Mouse (Mus musculus) neural tube, embryonic 11.5 days (tissue): ENCODE measurements around the gene Slc24a4. TPM values are rescaled to one million over a fixed set of nuclear protein-coding genes. Genes with fewer than 3 reads are reported as not detected.
A peak's percentile ranks its signal among the peaks of the same experiment; 100 is the strongest.

Source experiments
- ATAC-seq: fragments of 200-750 bp; cut with Nextera tagmentation; 2 replicates; pipeline ENCODE4 v1.8.0; 2017; ENCODE audit warnings: moderate number of reproducible peaks, mild to moderate bottlenecking, moderate TSS enrichment, moderate library complexity; ENCODE audit not compliant: insufficient read depth, low FRiP score, low TSS enrichment
- DNase-seq: peaks from one replicate; pipeline ENCODE4 v3.0.0-alpha.2; 2015; ENCODE audit warnings: low spot score
- H3K27ac ChIP-seq: fragments of 300-500 bp; sonication (generic); 2 replicates; pipeline ENCODE4 v1.5.1; 2014; ENCODE audit warnings: low read depth, mild to moderate bottlenecking, low read length
- H3K27me3 ChIP-seq: fragments of 300-500 bp; sonication (generic); 2 replicates; pipeline ENCODE4 v1.6.1; 2014; ENCODE audit warnings: mild to moderate bottlenecking, low read length, mixed read lengths; ENCODE audit not compliant: control insufficient read depth, insufficient read depth
- H3K36me3 ChIP-seq: fragments of 300-500 bp; sonication (generic); 2 replicates; pipeline ENCODE4 v1.6.1; 2014; ENCODE audit warnings: mild to moderate bottlenecking, low read length, moderate library complexity, mixed read lengths; ENCODE audit not compliant: control insufficient read depth, insufficient read depth
- H3K4me1 ChIP-seq: fragments of 300-500 bp; sonication (generic); 2 replicates; pipeline ENCODE4 v1.6.1; 2014; ENCODE audit warnings: low read length, mixed read lengths; ENCODE audit not compliant: control insufficient read depth, insufficient read depth
- H3K4me2 ChIP-seq: fragments of 300-500 bp; sonication (generic); 2 replicates; pipeline ENCODE4 v1.6.1; 2014; ENCODE audit warnings: low read depth, mild to moderate bottlenecking, moderate library complexity
- H3K4me3 ChIP-seq: fragments of 300-500 bp; sonication (generic); 2 replicates; pipeline ENCODE4 v1.5.1; 2014; ENCODE audit warnings: low read depth, low read length
- H3K9ac ChIP-seq: fragments of 300-500 bp; sonication (generic); 2 replicates; pipeline ENCODE4 v1.6.1; 2014; ENCODE audit warnings: mild to moderate bottlenecking, low read length
- H3K9me3 ChIP-seq: fragments of 300-500 bp; sonication (generic); 2 replicates; pipeline ENCODE4 v1.6.1; 2016; ENCODE audit warnings: low read length; ENCODE audit not compliant: control insufficient read depth
- WGBS: fragments of 180-500 bp; shearing (Covaris S2); extraction: QIAGEN DNeasy Blood & Tissue Kit; methylation state at CpG from one replicate; pipeline ENCODE4 v1.1.7; 2014; 5-methylcytosine and 5-hydroxymethylcytosine counted together
- polyA plus RNA-seq: library from polyadenylated mRNA; unstranded; fragments of >200 nt; fragmentation: Nextera tagmentation; extraction: Ambion mirVana; gene quantifications from 2 replicates; pipeline ENCODE4 v1.2.1, GENCODE M21; 2014

Slc24a4 gene
- polyA plus RNA-seq, 1 experiment from 2014 or later = 0.52 TPM

DNA sequence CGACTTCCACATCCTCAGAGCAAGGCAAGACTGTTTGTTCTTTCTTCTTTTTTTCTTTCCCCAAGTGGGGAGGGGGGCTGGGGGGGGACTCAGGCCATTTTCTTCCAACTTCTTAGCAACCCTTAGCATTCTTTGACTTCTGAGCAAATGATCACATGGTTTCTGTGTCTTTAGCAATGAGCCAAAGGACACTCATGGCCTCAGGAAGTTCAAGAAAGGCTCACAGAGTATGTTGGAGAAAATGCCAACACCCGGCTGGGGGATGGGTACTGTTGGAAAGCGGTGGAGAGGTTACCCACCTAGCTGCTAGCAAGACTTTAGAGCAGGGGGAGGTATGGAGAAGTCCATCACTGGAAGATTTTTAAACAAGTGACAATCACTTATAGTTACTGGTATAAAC lies 15.1 kb upstream of the Slc24a4 start:
- DNase-seq = no peak
- Histone ChIP-seq H3K27ac (no peak overlapping the region), H3K9me3 (no peaks in the 10 kb centered on the region), H3K27me3 (no peaks in the 10 kb centered on the region), H3K9ac (no peak overlapping the region), H3K4me1 (no peaks in the 10 kb centered on the region), H3K36me3 (no peaks in the 10 kb centered on the region), H3K4me2 (no peak overlapping the region), H3K4me3 (no peak overlapping the region)
- 70% methylated on average over 3 of the region's 3 CpGs for WGBS
- ATAC-seq = no peak

DNA sequence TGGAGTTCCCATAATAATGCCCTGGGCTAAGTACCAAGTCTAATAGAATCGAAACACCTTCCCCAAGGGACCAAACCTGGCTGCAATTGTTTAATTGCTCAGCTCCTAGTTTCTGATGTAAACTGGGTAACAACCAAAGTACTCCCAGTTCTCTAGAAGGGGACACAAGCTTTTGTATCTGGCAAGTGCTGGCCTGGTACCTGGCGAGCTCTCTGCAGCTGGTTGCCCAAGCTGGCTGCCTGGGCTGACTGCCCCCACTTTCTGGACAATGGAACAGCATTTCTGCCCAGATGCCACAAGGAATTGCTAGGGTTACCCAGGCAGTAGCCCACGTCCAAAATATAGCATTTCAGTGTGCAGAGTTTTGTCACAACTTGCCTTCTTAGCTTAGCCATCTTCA lies 12.0 kb upstream of the Slc24a4 start:
- Histone ChIP-seq H3K9me3 (no peaks in the 10 kb centered on the region), H3K9ac (no peak overlapping the region), H3K36me3 (no peaks in the 10 kb centered on the region), H3K4me2 (no peak overlapping the region), H3K27ac (no peak overlapping the region), H3K4me1 (no peaks in the 10 kb centered on the region), H3K27me3 (no peaks in the 10 kb centered on the region), H3K4me3 (no peak overlapping the region)
- DNase-seq (no peak), ATAC-seq (no peak)
- 76% methylated on average over 3 of the region's 3 CpGs for whole genome bisulfite sequencing

DNA sequence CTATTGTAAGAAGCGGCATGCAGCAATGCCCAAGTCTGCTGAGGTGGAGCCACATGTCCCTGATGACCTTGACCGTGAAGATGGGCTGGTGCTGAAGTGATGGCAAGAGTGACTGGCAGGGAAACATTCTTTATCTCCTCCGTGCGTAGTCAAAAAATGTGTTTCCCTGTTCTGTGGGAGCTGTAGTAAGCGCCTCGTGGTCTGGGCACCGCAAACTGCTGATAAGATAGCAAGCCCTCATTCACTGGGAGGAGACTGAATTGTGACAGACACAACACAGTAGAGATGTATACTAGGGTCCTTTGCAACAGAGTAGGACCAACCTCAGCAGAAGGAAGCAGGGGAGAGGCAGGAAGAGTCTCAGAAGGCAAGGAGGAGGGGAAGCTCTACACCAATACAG lies 10.5 kb upstream of the Slc24a4 start:
- 90% methylated on average over 7 of the region's 7 CpGs for WGBS
- ATAC-seq (no peak), DNase-seq (no peak)
- Histone ChIP-seq H3K36me3 (no peaks in the 10 kb centered on the region), H3K4me3 (no peak overlapping the region), H3K27ac (no peak overlapping the region), H3K27me3 (no peaks in the 10 kb centered on the region), H3K9ac (no peak overlapping the region), H3K4me1 (no peaks in the 10 kb centered on the region), H3K4me2 (no peak overlapping the region), H3K9me3 (no peaks in the 10 kb centered on the region)

DNA sequence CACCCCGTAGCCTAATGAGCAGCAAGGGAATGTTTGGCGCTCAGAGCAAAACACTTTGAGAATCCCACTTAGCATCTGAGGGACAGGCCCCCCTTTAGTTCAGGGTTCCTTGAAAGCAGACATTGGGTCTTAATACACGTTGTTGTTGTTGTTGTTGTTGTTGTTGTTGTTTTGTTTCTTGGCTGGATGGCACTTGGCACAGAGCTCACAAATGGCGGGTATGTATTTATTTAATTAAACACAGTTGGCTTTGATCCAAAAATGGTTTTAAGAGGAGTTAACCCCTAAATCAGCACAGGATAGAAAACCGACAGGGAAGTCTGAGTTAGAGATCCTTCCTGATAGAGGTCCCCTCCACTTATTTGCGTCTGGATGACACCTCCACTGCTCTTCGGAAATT lies 932 bp upstream of the Slc24a4 start:
- Histone ChIP-seq H3K4me3 (no peak overlapping the region), H3K27me3 (peaks cover 44% of the 10 kb centered on the region), H3K4me2 (peak overlapping the region; percentile 95; the same call in 1 of the 2 replicates), H3K4me1 (0 out of 2 replicates have a peak, but pooled peaks cover 2% of the 10 kb centered on the region), H3K9ac (no peak overlapping the region), H3K27ac (no peak overlapping the region), H3K9me3 (no peaks in the 10 kb centered on the region; the same call in 1 of the 2 replicates), H3K36me3 (no peaks in the 10 kb centered on the region)
- no peak for ATAC-seq
- WGBS = 11% methylated on average over 7 of the region's 7 CpGs
- no peak for DNase-seq

DNA sequence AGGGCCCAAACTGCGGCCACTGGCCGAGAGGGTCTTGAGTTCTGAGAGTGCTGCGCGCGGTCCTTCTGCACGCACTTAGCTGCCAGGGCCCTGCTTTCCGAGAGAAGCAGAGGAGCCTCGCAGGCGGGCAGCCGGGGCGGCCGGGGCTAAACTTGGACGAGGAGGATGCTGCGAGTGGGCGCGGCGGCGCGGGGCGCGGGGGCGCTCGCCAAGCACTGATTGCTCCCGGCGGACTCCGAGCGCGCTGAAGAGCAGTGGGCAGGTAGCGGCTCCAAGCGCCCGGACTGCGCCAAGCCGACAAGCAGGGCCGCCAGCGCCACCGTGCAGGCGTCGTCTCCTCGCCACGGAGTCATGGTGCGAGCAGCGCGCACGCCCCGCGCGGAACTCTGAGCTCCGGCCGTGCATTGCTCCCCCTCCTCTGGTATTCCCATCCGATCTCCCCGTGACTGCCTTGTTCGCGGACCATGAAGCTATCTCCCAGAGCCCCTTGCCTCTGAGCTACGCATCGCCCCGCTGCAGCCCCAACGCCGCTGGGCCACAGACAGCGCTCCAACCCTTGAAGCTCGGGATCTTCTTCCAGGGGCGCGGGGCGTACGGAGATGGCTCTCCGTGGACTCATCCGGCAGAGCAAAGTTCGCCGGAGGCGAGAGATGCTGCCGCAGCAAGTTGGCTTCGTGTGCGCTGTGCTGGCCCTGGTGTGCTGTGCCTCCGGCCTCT lies 416 bp downstream of the Slc24a4 start:
- no peak overlapping the region for H3K27ac ChIP-seq

DNA sequence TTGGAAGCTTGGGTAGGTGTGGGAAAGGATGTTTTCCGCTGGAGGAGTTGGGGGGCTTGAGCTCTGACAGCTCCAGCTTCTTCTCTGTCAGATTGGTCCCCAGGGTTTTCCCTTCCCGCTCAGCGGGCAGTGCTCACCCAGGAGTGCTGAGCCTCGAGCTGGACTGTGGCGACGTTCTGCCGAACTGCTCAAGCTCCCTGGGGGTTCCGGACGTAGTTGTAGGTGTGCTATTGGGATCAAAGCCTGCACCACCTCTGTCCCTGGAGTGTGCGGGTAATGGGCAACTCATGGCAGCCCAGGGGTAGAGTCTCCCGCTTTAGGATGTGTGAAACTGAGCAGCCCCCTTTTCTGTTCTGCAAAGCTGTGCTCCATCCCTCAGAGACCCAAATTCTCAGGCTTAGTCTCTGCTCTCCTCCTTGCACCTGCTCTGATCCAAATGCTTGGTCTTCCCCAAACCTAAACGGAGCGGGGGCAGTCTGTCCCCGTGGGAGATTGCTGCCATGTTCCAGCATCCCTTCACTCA lies 1.0 kb downstream of the Slc24a4 start:
- Histone ChIP-seq H3K9me3 (no peaks in the 10 kb centered on the region; the same call in 1 of the 2 replicates), H3K9ac (no peak overlapping the region), H3K4me3 (peak overlapping the region; percentile 43), H3K27me3 (peaks cover 44% of the 10 kb centered on the region), H3K27ac (no peak overlapping the region), H3K4me1 (0 out of 2 replicates have a peak, but pooled peaks cover 2% of the 10 kb centered on the region), H3K36me3 (no peaks in the 10 kb centered on the region), H3K4me2 (peak overlapping the region; percentile 95)
- 2% methylated on average over 14 of the region's 14 CpGs for WGBS
- DNase-seq (no peak), ATAC-seq (no peak)

More for the DNA sequence above, 416 bp downstream of the Slc24a4 start:
- Histone ChIP-seq H3K4me3 (peak overlapping the region; percentile 43), H3K4me1 (0 out of 2 replicates have a peak, but pooled peaks cover 2% of the 10 kb centered on the region), H3K9ac (peak overlapping the region; percentile 32; the same call in 1 of the 2 replicates), H3K4me2 (peak overlapping the region; percentile 95), H3K36me3 (no peaks in the 10 kb centered on the region), H3K27me3 (peaks cover 44% of the 10 kb centered on the region), H3K9me3 (no peaks in the 10 kb centered on the region; the same call in 1 of the 2 replicates)
- under 1% methylated on average over 72 of the region's 73 CpGs for WGBS
- DNase-seq = peak; percentile 69
- peak; percentile 63 for ATAC-seq

DNA sequence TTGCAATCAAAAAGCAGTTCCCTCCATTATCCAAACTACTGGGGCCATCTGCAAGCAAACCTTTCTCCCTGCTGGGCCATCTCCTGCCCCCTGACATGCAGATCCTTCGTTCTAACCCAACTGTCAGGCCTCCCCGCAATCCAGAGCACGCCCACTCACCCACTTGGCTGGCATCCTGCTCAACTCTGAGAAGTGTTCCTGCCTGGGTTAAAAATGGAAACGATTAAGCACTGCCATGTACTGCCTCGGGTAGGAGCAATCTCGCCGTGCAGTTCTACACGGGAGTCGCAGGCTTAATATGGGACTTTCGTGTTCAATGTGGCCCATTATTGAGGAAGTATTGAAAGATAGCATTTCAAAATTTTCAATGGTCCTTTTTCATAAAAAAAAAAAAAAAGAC lies 11.2 kb downstream of the Slc24a4 start:
- Histone ChIP-seq H3K4me3 (no peak overlapping the region), H3K9me3 (no peaks in the 10 kb centered on the region), H3K27me3 (no peaks in the 10 kb centered on the region), H3K4me2 (no peak overlapping the region), H3K36me3 (no peaks in the 10 kb centered on the region), H3K4me1 (no peaks in the 10 kb centered on the region), H3K9ac (no peak overlapping the region), H3K27ac (no peak overlapping the region)
- WGBS = 88% methylated on average over 10 of the region's 10 CpGs
- ATAC-seq (no peak), DNase-seq (no peak)

DNA sequence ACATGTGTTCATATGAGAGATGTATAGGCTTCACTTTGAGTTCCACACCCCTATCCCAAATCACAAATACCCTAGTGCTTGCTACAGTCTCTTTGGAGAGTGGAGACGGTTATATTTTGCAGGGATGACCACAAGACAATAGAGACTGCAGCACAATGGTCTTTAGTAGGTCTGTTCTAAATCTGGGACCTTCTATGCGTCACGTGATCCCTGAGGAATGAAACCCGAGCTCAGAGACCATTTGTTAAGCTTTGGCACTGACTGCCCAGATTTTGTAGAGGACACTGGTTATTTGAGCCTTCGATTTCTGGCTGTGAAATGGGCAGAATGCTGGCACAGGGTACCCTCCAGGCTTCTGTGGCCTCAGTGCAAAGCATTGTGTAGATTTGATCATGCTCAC lies 12.8 kb downstream of the Slc24a4 start:
- H3K4me3 ChIP-seq = no peak overlapping the region
- DNase-seq (no peak), ATAC-seq (no peak)
- no peak overlapping the region for H3K27ac ChIP-seq
- 69% methylated on average over 5 of the region's 5 CpGs for WGBS
- H3K27me3 ChIP-seq = no peaks in the 10 kb centered on the region
- H3K9ac ChIP-seq = no peak overlapping the region
- no peaks in the 10 kb centered on the region for H3K9me3 ChIP-seq
- no peaks in the 10 kb centered on the region for H3K36me3 ChIP-seq
- H3K4me1 ChIP-seq = no peaks in the 10 kb centered on the region
- no peak overlapping the region for H3K4me2 ChIP-seq

DNA sequence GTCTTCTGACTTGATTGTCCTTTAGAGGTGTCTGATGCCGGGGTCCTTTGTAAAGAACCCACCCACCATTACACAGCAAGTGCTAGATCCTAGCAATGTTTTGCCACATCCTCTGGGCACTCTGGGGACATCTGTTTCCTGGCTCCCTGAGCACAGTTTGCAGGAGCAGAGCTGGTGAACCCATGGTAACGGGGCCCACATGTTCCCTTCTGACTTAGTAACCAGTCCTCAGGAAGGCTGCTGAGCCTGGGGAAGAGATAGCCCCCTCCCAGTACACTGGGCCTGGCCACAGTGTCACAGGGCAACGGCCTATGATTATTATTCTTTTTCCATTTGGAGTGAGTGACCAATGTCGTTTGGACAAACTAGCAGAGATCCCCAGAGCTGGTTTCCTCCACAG lies 19.1 kb downstream of the Slc24a4 start:
- Histone ChIP-seq H3K4me1 (no peaks in the 10 kb centered on the region), H3K27ac (no peak overlapping the region), H3K36me3 (no peaks in the 10 kb centered on the region), H3K4me2 (no peak overlapping the region), H3K4me3 (no peak overlapping the region), H3K9ac (no peak overlapping the region), H3K27me3 (no peaks in the 10 kb centered on the region), H3K9me3 (no peaks in the 10 kb centered on the region)
- 54% methylated on average over 4 of the region's 4 CpGs for WGBS
- DNase-seq (no peak), ATAC-seq (no peak)
